In the genomic region with DNA sequence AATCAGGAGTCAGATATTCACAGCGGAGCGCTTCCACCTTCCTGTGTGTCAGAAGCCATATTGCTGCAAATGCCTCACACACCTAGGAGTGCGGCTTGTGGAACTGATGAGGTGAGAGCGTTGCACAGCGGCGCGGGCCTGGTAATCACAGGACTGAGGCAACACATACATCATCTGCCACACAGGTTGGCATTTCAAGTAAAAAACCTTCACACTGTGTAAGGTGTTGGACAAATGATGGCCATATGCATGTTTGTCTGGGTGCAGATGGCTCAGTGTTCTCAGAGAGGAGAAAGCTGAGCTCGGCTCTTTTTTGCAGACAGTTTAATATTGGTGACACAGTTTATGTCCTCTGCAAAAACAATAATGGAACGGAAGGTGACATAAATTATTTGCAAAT, we compare ENCODE assay signal across 16 mouse cellular contexts. TPM values are rescaled to one million over a fixed set of nuclear protein-coding genes. Genes with fewer than 3 reads are reported as not detected.
DNase-seq lines count a peak whose midpoint lies in the region; ATAC-seq and TF ChIP-seq lines count a peak whose summit lies in the region.
"Had no signal": no experiment of that assay in that cellular context is flagged by ENCODE, and none has a peak within 500 bp of the region (broad histone marks: within the 10 kb centered on the region; RNA-seq: fewer than 3 reads in every experiment).

No protein-coding gene starts in this region.

- no peak for TF ChIP-seq CTCF in CH12.LX (conservative IDR thresholded peaks at IDR 0.05 in 1 of 2, IDR thresholded peaks at IDR 0.05 in 1 of 2; ENCODE audit: low read depth in 2 of 2, low read length in 2 of 2)
- TF ChIP-seq CTCF in brain, embryonic 14.5 days (IDR thresholded peaks at IDR 0.05; ENCODE audit: borderline replicate concordance, extremely low read depth, insufficient read depth, insufficient read length): no peak
- no peak for TF ChIP-seq CTCF in hindbrain, postnatal 0 days (IDR thresholded peaks at IDR 0.05; ENCODE audit: low read depth)
- TF ChIP-seq CTCF in stomach, postnatal 0 days (IDR thresholded peaks at IDR 0.05; ENCODE audit: low read depth): no peak

- no peak overlapping the region for H3K4me2 ChIP-seq in CH12.LX (ENCODE audit: insufficient read depth, low read depth, poor library complexity, severe bottlenecking)
- no peak overlapping the region for H3K4me2 ChIP-seq in hindbrain, postnatal 0 days (ENCODE audit: low read depth, low read length)
- no peak overlapping the region for H3K4me2 ChIP-seq in stomach, postnatal 0 days (replicated peaks; ENCODE audit: low read depth)
- H3K4me2 ChIP-seq: intestine, embryonic 15.5 days; liver, embryonic 11.5 days had no signal

- H3K36me3 ChIP-seq in CH12.LX (replicated peaks in 1 of 2; ENCODE audit: control insufficient read depth in 1 of 2, insufficient read depth in 1 of 2, low read length in 1 of 2): peaks cover 0 to 18% of the 10 kb centered on the region in 2 experiments
- no peaks in the 10 kb centered on the region for H3K36me3 ChIP-seq in hindbrain, postnatal 0 days (ENCODE audit: insufficient read depth, low read length)
- no peaks in the 10 kb centered on the region for H3K36me3 ChIP-seq in stomach, postnatal 0 days (ENCODE audit: control insufficient read depth, insufficient read depth, low read length)
- H3K36me3 ChIP-seq: intestine, embryonic 15.5 days had no signal

- peaks cover 0 to 4% of the 10 kb centered on the region in 2 experiments; a peak in 1 of 4 replicates for H3K4me1 ChIP-seq in CH12.LX (ENCODE audit: control insufficient read depth in 1 of 2, insufficient read depth in 2 of 2)
- H3K4me1 ChIP-seq in hindbrain, postnatal 0 days (ENCODE audit: insufficient read depth, low read length): no peaks in the 10 kb centered on the region
- no peaks in the 10 kb centered on the region for H3K4me1 ChIP-seq in stomach, postnatal 0 days (replicated peaks; ENCODE audit: control insufficient read depth, insufficient read depth)
- H3K4me1 ChIP-seq: intestine, embryonic 15.5 days had no signal

- DNase-seq in layer of hippocampus, adult 11-12 months (ENCODE audit: low spot score): peak; percentile 14
- no peak for DNase-seq in layer of hippocampus, postnatal 10 days (ENCODE audit: low spot score in 2 of 2)
- DNase-seq in CH12.LX (ENCODE audit: extremely low read depth): no peak
- peak; percentile 64 for DNase-seq in brain, embryonic 14.5 days (ENCODE audit: low read depth)
- peak; percentile 33 for DNase-seq in hindbrain, postnatal 0 days (ENCODE audit: low spot score)
- no peak for DNase-seq in stomach, postnatal 0 days (ENCODE audit: low spot score)
- DNase-seq: cerebellum, adult 9-11 months; gastrocnemius, postnatal 25 days; heart, adult 2 months; heart, postnatal 36 days; kidney, postnatal 4 days; lung, adult 2 months; retina, postnatal 1 day had no signal

- no peak for TF ChIP-seq RAD21 in CH12.LX (IDR thresholded peaks at IDR 0.05; ENCODE audit: low read depth, low read length)

- TF ChIP-seq POLR2A in CH12.LX (IDR thresholded peaks at IDR 0.05; ENCODE audit: low read depth, low read length): no peak
- no peak for TF ChIP-seq POLR2A in brain, embryonic 14.5 days (IDR thresholded peaks at IDR 0.05; ENCODE audit: borderline replicate concordance, extremely low read depth, insufficient read depth, insufficient read length, poor library complexity, severe bottlenecking)

- no peaks in the 10 kb centered on the region for H3K27me3 ChIP-seq in CH12.LX (replicated peaks)
- no peaks in the 10 kb centered on the region for H3K27me3 ChIP-seq in hindbrain, postnatal 0 days (ENCODE audit: insufficient read depth, low read length)
- no peaks in the 10 kb centered on the region for H3K27me3 ChIP-seq in stomach, postnatal 0 days (ENCODE audit: control insufficient read depth, insufficient read depth, low read length)
- H3K27me3 ChIP-seq: intestine, embryonic 15.5 days had no signal

- H3K9me3 ChIP-seq in CH12.LX (replicated peaks; ENCODE audit: low read length): no peaks in the 10 kb centered on the region
- no peaks in the 10 kb centered on the region for H3K9me3 ChIP-seq in hindbrain, postnatal 0 days (ENCODE audit: low read length)
- H3K9me3 ChIP-seq in stomach, postnatal 0 days (ENCODE audit: control insufficient read depth, low read length): no peaks in the 10 kb centered on the region
- H3K9me3 ChIP-seq: intestine, embryonic 15.5 days had no signal

- H3K4me3 ChIP-seq in CH12.LX (replicated peaks in 1 of 3; ENCODE audit: low read depth in 2 of 3, low read length in 2 of 3, poor library complexity in 1 of 3): no peak overlapping the region
- H3K4me3 ChIP-seq in hindbrain, postnatal 0 days (ENCODE audit: low read length): no peak overlapping the region
- H3K4me3 ChIP-seq in stomach, postnatal 0 days (ENCODE audit: low read depth, low read length): no peak overlapping the region
- H3K4me3 ChIP-seq: heart, adult 2 months; intestine, embryonic 15.5 days had no signal

- in situ Hi-C loops in CH12.LX (cut with MboI; ENCODE audit: low pct_ligation_motif_present, low pct_unique_long_range_greater_than_20kb, low sequenced_read_pairs): no loop called here

- dilution Hi-C loops in CH12.LX (cut with MboI; ENCODE audit: extremely low pct_ligation_motif_present, extremely low pct_unique_long_range_greater_than_20kb, low sequenced_read_pairs): no loop called here

- H3K9ac ChIP-seq in CH12.LX (ENCODE audit: insufficient read depth, low read depth): no peak overlapping the region
- no peak overlapping the region for H3K9ac ChIP-seq in hindbrain, postnatal 0 days (replicated peaks; ENCODE audit: low read length)
- H3K9ac ChIP-seq in stomach, postnatal 0 days (ENCODE audit: low read length): no peak overlapping the region
- H3K9ac ChIP-seq: intestine, embryonic 15.5 days had no signal

- WGBS in hindbrain, postnatal 0 days: 74% methylated on average over 9 of the region's 9 CpGs
- WGBS in stomach, postnatal 0 days: 92% methylated on average over 9 of the region's 9 CpGs

- ATAC-seq in hindbrain, postnatal 0 days: peak; percentile 43; the same call in 1 of the 2 replicates
- ATAC-seq in megakaryocyte progenitor cell, adult 5-6 weeks (replicated peaks; ENCODE audit: poor library complexity): no peak
- no peak for ATAC-seq in stomach, postnatal 0 days (ENCODE audit: low FRiP score, low TSS enrichment)
- ATAC-seq: intestine, embryonic 15.5 days had no signal

- no peak overlapping the region for H3K27ac ChIP-seq in CH12.LX (ENCODE audit: insufficient read depth, low read depth)
- peak overlapping the region; percentile 26; the same call in 1 of the 2 replicates for H3K27ac ChIP-seq in hindbrain, postnatal 0 days
- no peak overlapping the region for H3K27ac ChIP-seq in stomach, postnatal 0 days (replicated peaks)
- H3K27ac ChIP-seq: heart, adult 2 months; intestine, embryonic 15.5 days had no signal

- no peak for TF ChIP-seq EP300 in CH12.LX (IDR thresholded peaks at IDR 0.05; ENCODE audit: low read length)
- TF ChIP-seq EP300 in stomach, postnatal 0 days (optimal IDR thresholded peaks at IDR 0.05): no peak

- no peaks in the 10 kb centered on the region for H3K79me2 ChIP-seq in CH12.LX (replicated peaks; ENCODE audit: control insufficient read depth, extremely low read depth, insufficient read depth, poor library complexity, severe bottlenecking)

TF ChIP-seq in CH12.LX, 34 proteins besides CTCF, POLR2A, EP300 and RAD21:
- no peak for TF ChIP-seq BHLHE40 (IDR thresholded peaks at IDR 0.05; ENCODE audit: low read depth, low read length)
- TF ChIP-seq MAFK (IDR thresholded peaks at IDR 0.05; ENCODE audit: insufficient replicate concordance, low read length): peak; percentile 50; the same call in 1 of the 2 replicates

RNA-seq across cellular contexts. Expression of a gene that starts 58.8 kb away (rescaled TPM):
- 10 to 100 TPM; 54.4 to 63.7 TPM for total RNA-seq in layer of hippocampus, postnatal 10 days (2021)
- total RNA-seq in CH12.LX (2012; rRNA removed) (56.4 and 66.0 TPM in 2 replicates), CH12.LX (2014; rRNA removed) (163 and 186 TPM in 2 replicates)
- polyA plus RNA-seq in CH12.LX (2012; ENCODE audit: insufficient read length, low read depth): 111 and 129 TPM in 2 replicates
- polyA plus RNA-seq in brain, embryonic 14.5 days (2012; rRNA removed): 75.7 and 84.2 TPM in 2 replicates
- total RNA-seq in hindbrain, postnatal 0 days (2014; rRNA removed): 104 and 139 TPM in 2 replicates
- polyA plus RNA-seq in hindbrain, postnatal 0 days (2015; fragmentation: Nextera tagmentation; extraction: Ambion mirVana): 149 and 150 TPM in 2 replicates
- 68.4 and 75.0 TPM in 2 replicates for total RNA-seq in megakaryocyte progenitor cell, adult 5-6 weeks (2015)
- total RNA-seq in megakaryocyte progenitor cell, adult 5-6 weeks (2017): 22.2 and 29.0 TPM in 2 replicates
- 76.7 and 81.1 TPM in 2 replicates for polyA plus RNA-seq in stomach, postnatal 0 days (2015; fragmentation: Nextera tagmentation; extraction: Ambion mirVana)

Comparison
In these comparisons a context has a peak if more than half of its experiments do, and no peak if none do; other contexts are left out.
1. DNase-seq: peak in layer of hippocampus, adult 11-12 months (single experiment), brain, embryonic 14.5 days (single experiment) and hindbrain, postnatal 0 days (single experiment); none in layer of hippocampus, postnatal 10 days (0 of 2), CH12.LX (single experiment) and stomach, postnatal 0 days (single experiment).